In the genomic region with DNA sequence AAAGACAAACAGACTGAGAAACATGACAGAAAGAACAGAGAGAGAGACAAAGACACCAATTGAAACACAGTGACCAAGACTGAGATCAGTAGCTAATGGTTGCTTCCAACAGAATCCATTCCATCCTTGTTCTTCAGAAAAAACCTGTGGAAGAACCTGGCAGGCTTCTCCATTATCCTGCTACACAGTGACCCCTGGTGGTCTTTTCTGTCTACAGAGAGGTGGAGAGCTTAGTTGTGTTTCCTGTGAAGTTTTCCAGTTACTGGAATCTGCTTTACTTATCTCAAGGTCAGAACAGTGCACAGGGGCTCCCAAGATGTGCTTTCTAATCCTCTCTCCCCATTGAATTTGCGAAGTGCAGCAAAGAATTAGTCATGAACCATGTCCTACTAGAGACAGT, we compare ENCODE assay signal across 9 mouse cellular contexts.
DNase-seq lines count a peak whose midpoint lies in the region; ATAC-seq lines count a peak whose summit lies in the region.
"Had no signal": no experiment of that assay in that cellular context is flagged by ENCODE, and none has a peak within 500 bp of the region (broad histone marks: within the 10 kb centered on the region; RNA-seq: fewer than 3 reads in every experiment).

No protein-coding gene starts in this region.

- no peaks in the 10 kb centered on the region for H3K36me3 ChIP-seq in hindbrain, embryonic 11.5 days (ENCODE audit: control insufficient read depth, insufficient read depth, low read length)
- H3K36me3 ChIP-seq in hindbrain, embryonic 12.5 days = no peaks in the 10 kb centered on the region
- no peaks in the 10 kb centered on the region for H3K36me3 ChIP-seq in forebrain, embryonic 14.5 days (ENCODE audit: control insufficient read depth, insufficient read depth, low read length)
- H3K36me3 ChIP-seq in limb, embryonic 10.5 days = no peaks in the 10 kb centered on the region
- H3K36me3 ChIP-seq: neural tube, embryonic 12.5 days had no signal

- DNase-seq in hindbrain, embryonic 11.5 days (ENCODE audit: low spot score) = peak; percentile 72
- DNase-seq in A20 (ENCODE audit: low read depth, low spot score) (peak; percentile 41), ZHBTc4 (ENCODE audit: low read depth, low spot score) (peak; percentile 66)
- peak; percentile 56 for DNase-seq in forebrain, embryonic 14.5 days (ENCODE audit: low spot score)
- peak; percentile 40 for DNase-seq in limb, embryonic 10.5 days (ENCODE audit: low spot score)
- peak; percentile 9 for DNase-seq in thymus, postnatal 14 days

- WGBS in hindbrain, embryonic 11.5 days = 75% methylated on average over 1 of the region's 1 CpGs
- WGBS in hindbrain, embryonic 12.5 days = 59% methylated on average over 1 of the region's 1 CpGs
- 76% methylated on average over 1 of the region's 1 CpGs for WGBS in forebrain, embryonic 14.5 days
- 71% methylated on average over 1 of the region's 1 CpGs for WGBS in limb, embryonic 10.5 days

- peak; percentile 30; the same call in 1 of the 2 replicates for ATAC-seq in hindbrain, embryonic 11.5 days (ENCODE audit: low FRiP score)
- no peak for ATAC-seq in hindbrain, embryonic 12.5 days (ENCODE audit: low FRiP score)
- ATAC-seq in forebrain, embryonic 14.5 days = no peak
- ATAC-seq in activated CD4-positive, CD25-positive, alpha-beta regulatory T cell, adult 4 months = no peak

- no peak overlapping the region for H3K9ac ChIP-seq in hindbrain, embryonic 11.5 days (ENCODE audit: low read depth, low read length)
- H3K9ac ChIP-seq in hindbrain, embryonic 12.5 days = no peak overlapping the region
- H3K9ac ChIP-seq in forebrain, embryonic 14.5 days (ENCODE audit: low read length) = no peak overlapping the region
- H3K9ac ChIP-seq: neural tube, embryonic 12.5 days had no signal

- H3K27ac ChIP-seq in hindbrain, embryonic 11.5 days (ENCODE audit: low read depth, low read length) = no peak overlapping the region
- H3K27ac ChIP-seq in hindbrain, embryonic 12.5 days = no peak overlapping the region
- H3K27ac ChIP-seq in forebrain, embryonic 14.5 days (ENCODE audit: low read depth, low read length) = no peak overlapping the region
- no peak overlapping the region for H3K27ac ChIP-seq in limb, embryonic 10.5 days
- H3K27ac ChIP-seq: neural tube, embryonic 12.5 days had no signal

- H3K4me3 ChIP-seq in hindbrain, embryonic 11.5 days (ENCODE audit: low read depth, low read length) = no peak overlapping the region
- H3K4me3 ChIP-seq in hindbrain, embryonic 12.5 days = no peak overlapping the region
- H3K4me3 ChIP-seq in forebrain, embryonic 14.5 days (ENCODE audit: low read depth, low read length) = no peak overlapping the region
- no peak overlapping the region for H3K4me3 ChIP-seq in limb, embryonic 10.5 days
- H3K4me3 ChIP-seq: neural tube, embryonic 12.5 days had no signal

- no peaks in the 10 kb centered on the region for H3K9me3 ChIP-seq in hindbrain, embryonic 11.5 days (ENCODE audit: control insufficient read depth, low read length)
- no peaks in the 10 kb centered on the region for H3K9me3 ChIP-seq in hindbrain, embryonic 12.5 days (replicated peaks)
- H3K9me3 ChIP-seq in forebrain, embryonic 14.5 days (replicated peaks; ENCODE audit: control insufficient read depth, low read length) = no peaks in the 10 kb centered on the region
- no peaks in the 10 kb centered on the region for H3K9me3 ChIP-seq in limb, embryonic 10.5 days (replicated peaks)
- H3K9me3 ChIP-seq: neural tube, embryonic 12.5 days had no signal

- no peak overlapping the region for H3K4me2 ChIP-seq in hindbrain, embryonic 11.5 days (replicated peaks; ENCODE audit: low read depth, low read length)
- H3K4me2 ChIP-seq in hindbrain, embryonic 12.5 days (replicated peaks) = no peak overlapping the region
- H3K4me2 ChIP-seq in forebrain, embryonic 14.5 days (ENCODE audit: low read length) = no peak overlapping the region
- H3K4me2 ChIP-seq: neural tube, embryonic 12.5 days had no signal

- no peaks in the 10 kb centered on the region for H3K4me1 ChIP-seq in hindbrain, embryonic 11.5 days (replicated peaks; ENCODE audit: control insufficient read depth, insufficient read depth, low read length)
- H3K4me1 ChIP-seq in hindbrain, embryonic 12.5 days = no peaks in the 10 kb centered on the region
- H3K4me1 ChIP-seq in forebrain, embryonic 14.5 days (ENCODE audit: control insufficient read depth, insufficient read depth, low read length) = no peaks in the 10 kb centered on the region
- H3K4me1 ChIP-seq in limb, embryonic 10.5 days = no peaks in the 10 kb centered on the region
- H3K4me1 ChIP-seq: neural tube, embryonic 12.5 days had no signal

- H3K27me3 ChIP-seq in hindbrain, embryonic 11.5 days (ENCODE audit: control insufficient read depth, insufficient read depth, low read length) = no peaks in the 10 kb centered on the region
- no peaks in the 10 kb centered on the region for H3K27me3 ChIP-seq in hindbrain, embryonic 12.5 days
- H3K27me3 ChIP-seq in forebrain, embryonic 14.5 days (replicated peaks; ENCODE audit: control insufficient read depth, insufficient read depth, low read length) = no peaks in the 10 kb centered on the region
- H3K27me3 ChIP-seq in limb, embryonic 10.5 days (ENCODE audit: low read depth, poor library complexity, severe bottlenecking) = no peaks in the 10 kb centered on the region
- H3K27me3 ChIP-seq: neural tube, embryonic 12.5 days had no signal

Comparison
In these comparisons a context has a peak if more than half of its experiments do, and no peak if none do; other contexts are left out.
1. DNase-seq: peak in every context shown above with its lines; median percentile 72 in hindbrain, embryonic 11.5 days; 66 in ZHBTc4; 56 in forebrain, embryonic 14.5 days; 41 in A20; 40 in limb, embryonic 10.5 days; 9 in thymus, postnatal 14 days.